Mouse (Mus musculus) gonadal fat pad, adult 2 months (tissue): Measurements from ENCODE around the gene Tll2. TPM values are rescaled to one million over a fixed set of nuclear protein-coding genes. Genes with fewer than 3 reads are reported as not detected.

Source experiments
- DNase-seq: peaks from one replicate; pipeline ENCODE4 v3.0.0-alpha.2; 2012; ENCODE audit warnings: low read depth
- polyA plus RNA-seq: library from polyadenylated mRNA; depleted of rRNA; stranded (reverse); fragments of >200 nt; gene quantifications from 2 replicates; pipeline ENCODE4 v1.2.3, GENCODE M21; 2012; rRNA removed

Gene Tll2
- polyA plus RNA-seq, result 0.06 and 0.42 TPM in 2 replicates

DNA sequence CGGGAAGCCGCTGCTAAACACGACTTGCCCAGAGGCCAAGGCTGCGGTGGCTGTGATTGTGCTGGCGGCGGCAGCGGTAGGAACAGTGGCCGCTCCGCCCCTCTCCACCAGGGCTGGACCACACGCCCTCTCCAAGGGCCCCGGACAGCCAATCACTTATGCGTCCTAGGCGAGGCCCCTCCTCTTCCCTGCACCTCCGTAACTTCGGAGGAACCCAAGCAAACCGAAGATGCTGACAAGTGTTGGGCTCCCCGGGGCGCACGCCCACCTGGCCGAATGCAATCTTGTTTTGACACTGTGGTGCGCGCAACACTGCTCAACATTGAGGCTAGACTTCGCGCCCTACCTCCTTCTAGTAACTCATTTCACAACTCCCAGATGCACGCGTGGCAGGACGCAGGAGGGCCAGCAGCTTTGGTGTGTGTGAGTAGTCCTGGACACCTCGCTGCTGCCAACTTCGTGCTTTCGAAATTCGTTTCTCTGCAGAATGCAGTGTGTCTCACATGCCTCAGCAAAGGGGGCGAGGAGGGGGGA is at the start of gene Tll2:
Gene Tll2, minus strand, starts transcription at position 25 of the 534 bp plus-strand sequence.
- DNase-seq, result no peak

DNA sequence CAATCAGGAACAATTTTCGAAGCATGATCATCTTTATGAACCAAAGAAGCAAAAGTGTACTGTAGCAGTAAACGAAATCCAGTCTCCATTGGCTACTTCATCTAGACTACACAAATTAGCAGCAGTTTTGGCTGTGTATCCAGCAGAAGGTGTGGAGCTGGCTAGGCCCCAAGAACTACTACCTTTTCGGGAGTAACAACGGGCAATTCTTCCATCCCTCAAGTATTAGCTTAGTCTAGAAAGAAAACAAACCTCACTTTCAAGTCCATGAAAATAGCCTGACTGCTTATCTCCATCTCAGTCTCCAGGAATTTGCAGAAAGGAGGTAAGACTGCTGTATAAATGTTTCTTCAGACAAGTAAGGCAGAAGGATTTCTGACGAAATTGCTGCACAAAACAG is 47.9 kb upstream of the Tll2 start:
- no peak for DNase-seq

DNA sequence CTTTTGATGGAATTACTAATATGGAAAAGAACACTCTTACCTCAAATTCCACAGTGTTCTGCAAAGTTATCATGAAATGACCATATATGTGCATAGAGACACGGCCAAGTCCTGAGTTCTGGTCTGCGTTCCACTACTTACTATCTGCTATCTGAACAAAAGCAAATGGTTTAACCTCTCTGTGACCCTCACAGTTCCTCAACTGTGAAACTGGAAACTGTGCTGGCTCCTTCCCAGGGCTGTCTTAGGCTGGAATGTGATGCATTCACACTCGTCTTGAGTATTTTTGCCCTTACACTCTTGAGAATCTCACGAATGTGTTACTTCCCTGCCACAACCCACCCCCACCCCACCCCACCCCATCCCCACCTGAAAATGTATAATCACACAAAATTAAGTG is 42.3 kb upstream of the Tll2 start:
- DNase-seq, result no peak

DNA sequence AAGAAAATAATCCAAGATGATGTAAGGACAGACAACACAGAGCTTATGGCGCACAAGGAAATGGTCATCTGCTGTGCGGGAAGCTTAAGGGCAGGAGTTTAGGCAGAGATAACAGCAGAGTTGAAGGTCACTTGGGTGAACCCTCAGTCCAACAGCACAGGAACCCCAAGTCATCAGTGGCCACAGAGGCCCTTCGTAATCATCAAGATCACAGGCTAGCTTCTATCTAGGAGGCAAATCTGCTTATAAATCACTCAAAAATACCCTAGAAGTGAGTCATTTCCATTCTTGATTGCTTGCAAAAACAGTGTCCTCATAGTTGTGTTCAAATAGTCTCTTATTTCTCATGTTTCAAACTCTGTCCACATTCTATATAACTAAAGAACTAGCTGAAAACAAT is 41.6 kb upstream of the Tll2 start:
- DNase-seq, result no peak

DNA sequence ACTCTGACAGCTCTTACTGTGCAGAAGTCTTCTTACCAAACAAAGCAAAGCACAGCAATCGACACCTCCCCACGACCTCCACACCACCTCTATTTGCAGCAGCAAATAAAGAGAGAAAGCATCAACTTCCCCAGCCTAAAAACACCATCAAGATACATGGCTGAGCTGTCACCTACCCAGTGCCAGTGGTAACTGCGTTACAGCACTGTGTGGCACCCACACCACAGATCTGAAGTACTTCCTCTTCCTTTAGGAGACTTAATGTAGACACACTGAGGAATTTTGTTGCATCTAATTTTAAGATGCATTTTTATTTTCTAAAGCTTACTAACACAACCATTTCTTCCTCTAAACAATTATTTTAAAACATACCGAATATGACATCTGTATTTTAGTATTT is 39.6 kb upstream of the Tll2 start:
- DNase-seq, result no peak

DNA sequence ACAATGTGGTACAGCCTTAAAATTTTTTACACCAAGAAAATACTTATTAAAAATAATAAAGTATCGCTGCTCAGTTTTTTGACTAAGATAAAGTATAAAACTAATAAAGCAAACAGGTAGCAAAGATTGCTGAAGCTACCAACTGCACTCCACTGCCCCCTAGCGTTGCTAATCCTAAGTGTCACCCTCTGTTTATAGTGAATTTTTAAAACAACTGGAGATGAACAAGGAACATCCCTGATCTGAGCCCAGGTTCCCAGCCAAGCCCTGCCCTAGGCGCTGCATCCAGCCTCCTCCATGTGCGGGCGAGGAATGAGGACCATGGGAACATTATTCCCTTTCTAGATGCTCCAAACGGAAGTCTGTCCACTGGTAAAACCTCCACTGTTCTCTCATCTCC is 37.9 kb upstream of the Tll2 start:
- no peak for DNase-seq

DNA sequence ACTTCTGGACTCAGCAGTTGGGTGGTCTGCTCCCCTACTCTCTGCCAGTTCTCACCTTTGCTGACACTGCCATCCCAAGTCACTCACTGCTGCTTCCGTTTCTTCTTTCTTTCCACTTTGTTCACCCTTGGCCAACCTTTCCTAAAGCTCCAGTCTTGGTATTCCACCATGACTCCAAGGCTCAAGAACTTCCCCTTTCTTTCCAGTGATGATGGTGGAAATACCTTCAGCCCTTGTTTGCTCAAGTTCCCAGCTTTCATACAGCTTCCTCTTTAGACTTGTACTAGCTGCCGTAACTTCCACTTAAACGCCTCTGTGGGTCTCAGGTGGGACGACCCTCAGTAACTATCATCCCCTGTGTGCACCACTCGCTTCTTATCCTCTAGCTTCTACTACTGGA is 35.4 kb upstream of the Tll2 start:
- no peak for DNase-seq

DNA sequence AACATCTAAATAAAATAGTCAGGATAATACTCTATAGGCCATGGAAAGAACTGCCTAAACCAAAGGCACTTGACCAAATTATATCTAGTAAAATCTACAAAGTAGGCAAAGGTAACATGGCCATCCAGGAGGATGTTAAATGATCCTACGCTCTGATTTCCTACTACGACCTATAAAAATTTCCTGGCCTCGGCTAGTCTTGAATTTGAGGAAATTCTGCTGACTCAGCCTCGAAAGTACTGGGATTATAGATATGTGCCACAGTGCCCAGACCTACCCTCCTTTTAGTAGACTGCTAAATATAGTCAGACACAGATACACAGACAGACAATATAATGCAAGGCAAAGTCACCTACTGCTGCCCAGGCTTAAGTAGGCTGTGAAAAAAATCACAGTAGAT is 27.1 kb upstream of the Tll2 start:
- no peak for DNase-seq

DNA sequence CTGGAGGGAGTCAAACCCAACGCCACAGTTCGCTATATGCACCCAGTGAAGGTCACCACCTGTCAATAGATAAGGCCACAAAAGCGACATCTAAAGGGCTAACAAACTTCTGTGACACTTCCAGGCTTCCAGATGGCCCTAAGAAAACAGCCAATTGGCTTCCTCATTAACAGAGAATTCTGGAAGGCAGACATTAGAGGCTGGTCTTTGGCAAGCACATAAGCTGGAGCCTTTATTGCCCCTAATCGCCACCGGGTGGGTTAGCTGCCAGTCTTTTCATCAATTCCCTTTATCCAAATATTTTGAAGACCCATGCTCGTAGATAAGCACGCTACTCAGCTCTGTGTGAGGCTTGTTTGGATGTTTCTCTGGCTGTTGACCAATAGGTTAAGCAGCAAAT is 1.7 kb upstream of the Tll2 start:
- DNase-seq, result no peak

DNA sequence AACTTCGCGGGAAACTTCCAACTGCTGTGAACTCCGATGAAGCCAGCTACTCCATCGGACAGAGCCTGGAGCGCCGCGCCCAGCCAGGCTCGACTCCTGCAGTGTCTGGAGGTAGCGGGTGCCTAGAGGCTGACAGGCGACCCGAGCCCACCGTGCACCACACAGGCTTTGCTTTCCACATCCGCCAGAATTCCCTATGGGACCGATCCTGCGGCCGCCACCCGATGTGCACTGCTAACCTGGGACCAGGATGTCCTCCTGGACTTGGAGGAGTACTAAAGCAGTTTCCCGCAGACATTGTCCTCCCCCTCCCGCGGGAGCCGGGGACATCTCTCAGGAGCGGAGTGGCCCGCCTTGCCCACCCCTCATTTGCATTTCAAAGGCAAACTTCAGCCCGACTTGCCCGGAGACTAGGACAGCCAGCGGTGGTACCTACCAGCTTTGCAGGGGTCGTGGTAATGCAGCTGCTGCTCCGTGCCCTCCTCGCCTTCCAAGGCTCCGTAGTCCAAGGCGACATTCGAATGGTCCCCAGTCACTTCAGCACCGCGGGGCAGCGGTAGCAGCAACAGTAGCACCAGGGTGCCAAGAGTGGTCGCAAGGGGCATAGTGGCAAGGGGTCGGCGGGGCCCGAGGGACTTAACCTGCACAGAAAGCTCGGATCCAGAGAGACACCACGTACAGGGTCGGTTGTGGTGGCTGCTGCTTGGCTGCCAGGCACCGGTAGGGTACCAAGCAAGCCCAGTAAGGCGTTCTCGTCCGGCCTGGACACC is 409 bp downstream of the Tll2 start:
- no peak for DNase-seq

DNA sequence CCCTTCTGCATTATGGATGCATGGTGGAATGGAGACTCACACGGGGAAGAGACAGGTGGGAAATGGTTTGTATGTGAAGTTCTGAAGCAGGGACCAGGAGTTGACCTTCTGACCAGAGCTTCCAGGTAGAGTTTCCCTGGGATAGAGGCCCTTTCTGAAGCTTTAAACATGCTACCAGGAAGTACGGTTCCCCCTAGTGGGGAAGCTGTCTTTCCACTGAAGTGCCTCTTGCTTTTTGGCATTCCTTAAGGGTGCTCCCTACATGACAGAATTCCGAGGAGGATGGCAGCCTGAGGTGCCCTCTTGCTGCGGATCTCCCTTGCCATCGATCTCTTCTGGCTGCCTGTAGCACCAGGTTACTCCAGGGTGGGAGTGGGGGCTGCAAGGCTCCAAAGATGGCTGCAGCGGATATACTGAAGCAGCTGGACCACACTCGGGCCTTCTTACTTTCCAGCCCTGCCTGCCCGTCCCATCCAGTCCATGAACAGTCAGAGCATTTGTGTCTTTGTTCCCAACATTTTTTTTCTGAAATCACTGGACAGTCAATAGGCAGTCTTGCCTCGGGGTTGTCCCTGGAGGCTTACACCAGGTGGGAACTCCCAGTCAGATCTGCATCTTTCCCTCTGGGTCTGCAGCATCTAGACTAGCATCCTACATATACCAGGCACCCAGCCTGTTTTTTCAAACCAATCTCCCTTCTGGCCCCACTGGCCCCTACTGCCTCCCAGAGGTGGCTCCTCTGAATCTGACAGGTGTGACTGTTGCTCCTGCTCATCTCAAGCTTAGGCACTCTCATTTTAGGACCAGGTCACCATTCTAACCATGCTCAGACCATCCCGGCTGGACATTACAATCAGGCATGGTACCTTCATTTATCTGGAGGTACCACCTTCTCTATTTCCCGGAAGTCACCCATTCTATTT is 2.2 kb downstream of the Tll2 start:
- DNase-seq, result no peak

DNA sequence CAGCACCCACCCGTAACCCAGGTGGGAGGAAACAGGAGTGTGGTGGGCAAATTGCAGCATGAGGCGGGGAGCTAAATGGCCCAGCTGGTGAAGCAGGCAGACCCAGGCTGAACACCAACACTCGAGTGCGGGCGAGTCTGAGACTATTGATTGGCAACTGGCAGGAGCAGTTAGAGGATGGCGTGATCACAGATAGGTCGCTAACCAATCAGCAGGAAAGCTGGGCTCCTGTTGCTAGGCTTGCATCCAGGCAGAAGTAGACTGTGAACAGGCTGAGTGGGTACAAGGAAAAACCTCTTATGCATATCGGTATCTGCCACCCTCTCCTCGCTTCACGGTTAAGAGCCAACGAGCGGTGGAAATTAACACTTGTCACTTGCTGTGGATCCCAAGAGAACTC is 9.0 kb downstream of the Tll2 start:
- DNase-seq, result no peak

DNA sequence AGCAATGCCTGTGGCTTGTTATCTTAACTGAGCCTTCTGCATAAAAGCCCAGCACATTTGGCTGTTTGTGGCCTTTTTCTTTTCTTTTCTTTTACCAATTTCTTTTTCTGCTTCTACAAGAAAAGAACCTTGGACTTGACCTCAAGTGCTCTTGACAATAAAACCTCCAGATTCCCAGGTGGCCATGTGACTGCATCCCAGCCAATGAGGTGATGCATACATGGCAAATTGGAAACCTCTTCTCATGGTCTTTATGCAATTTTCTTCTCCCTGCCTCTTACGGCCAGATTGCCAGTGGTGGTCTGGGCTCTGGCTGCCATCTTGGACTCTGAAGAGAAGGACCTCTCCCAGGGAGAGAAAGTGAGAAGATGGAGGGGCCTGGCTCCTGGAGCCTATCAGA is 13.3 kb downstream of the Tll2 start:
- DNase-seq, result no peak

DNA sequence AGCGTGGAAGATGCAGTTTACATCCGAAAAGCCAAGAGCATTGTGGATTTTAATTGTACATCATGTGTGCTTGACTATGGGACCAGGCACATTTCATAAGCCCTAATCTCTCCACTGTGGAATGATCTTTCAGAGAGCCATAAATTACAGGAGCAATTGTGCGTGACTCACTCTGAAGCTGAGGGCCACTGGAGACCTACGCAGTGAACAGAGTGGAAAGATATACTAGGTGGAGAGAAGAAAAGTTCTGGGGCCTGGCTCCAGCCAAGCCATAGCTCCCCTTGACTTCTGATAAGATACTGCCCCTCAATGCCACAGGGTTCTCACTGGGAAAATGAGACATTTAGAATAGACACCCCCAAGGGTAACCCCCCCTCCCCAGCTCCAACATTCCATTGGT is 13.7 kb downstream of the Tll2 start:
- no peak for DNase-seq

DNA sequence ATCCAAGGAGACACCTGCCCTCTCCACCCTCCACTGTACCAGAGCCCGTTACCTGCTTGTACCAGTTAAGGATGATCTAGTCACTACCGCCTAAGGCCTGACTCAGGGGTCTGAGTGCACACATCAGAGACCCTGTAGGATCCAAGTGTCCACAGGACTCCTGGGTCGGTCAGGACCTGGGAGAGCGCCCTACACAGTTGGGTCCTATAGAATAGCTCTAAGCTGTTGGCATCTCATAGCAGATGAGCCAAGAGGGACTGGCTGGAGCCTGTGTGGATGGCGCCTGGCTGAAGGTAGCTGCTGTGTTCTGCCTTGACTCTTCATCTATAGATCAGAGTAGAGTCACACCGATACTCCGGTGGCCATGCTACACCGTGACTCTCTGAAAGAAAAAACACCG is 14.9 kb downstream of the Tll2 start:
- DNase-seq, result no peak

DNA sequence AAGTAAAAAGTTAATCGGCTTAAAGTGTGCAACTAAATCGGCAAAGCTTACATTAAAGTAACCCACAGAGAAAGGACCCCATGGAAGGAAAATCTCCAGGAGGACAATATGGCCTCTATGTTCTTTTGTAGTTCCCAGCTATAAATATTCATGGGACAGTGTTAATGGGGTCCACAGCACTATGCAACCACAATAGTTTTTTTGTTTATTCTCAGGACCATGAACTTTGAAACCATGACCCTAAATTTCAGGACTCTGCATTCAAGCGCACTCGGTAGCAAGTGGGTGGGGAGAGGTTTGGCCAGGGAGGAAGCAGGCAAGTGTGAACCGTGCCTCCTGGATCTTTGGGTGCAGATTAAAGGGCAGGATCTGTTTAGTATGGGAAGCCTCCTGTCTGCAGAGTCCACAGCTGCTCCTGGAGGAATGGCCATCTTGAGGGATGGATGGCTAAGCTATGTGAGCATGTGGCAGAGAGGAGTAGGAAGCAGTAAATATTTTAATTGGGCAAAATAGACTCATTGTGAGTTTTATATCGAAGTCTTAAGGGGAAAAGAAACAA is 15.7 kb downstream of the Tll2 start:
- DNase-seq, result no peak

DNA sequence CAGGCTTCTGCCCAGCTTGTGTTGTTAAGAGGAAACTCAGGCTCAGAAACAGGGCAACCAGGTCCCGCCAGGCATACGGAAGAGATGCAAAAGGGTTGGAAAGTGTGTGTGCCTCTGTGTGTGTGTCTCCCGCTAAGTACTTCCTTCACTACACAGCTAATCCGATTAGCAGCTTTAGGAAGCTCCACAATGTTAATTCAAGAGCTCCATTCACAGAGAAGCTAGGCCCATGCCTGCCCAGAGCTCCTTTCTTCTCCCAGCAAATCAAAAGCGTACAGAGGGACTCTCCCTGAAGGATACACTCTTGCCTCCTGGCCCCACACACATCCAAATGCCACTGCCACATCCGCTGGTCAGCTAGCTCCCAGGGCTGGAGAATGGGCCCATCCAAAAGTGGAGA is 29.3 kb downstream of the Tll2 start:
- DNase-seq, result no peak

DNA sequence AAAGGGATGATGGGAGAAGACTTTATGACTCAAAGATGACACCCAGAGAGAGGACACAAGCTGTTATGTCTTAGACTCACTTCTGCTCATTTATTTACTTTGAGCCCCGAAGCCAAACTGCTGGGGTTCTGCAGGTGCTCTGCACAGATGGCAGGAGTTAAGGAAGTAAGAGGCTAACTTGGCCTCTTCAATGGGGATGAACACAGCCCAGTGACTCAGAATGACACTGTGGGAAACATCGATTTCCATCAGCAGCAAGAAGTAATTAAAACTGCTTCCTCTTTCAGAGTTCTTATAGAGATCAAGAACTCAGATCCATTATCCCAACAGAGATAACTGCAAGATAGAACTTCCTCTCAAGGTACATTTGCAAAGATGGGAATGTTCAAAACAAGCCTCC is 29.8 kb downstream of the Tll2 start:
- no peak for DNase-seq

DNA sequence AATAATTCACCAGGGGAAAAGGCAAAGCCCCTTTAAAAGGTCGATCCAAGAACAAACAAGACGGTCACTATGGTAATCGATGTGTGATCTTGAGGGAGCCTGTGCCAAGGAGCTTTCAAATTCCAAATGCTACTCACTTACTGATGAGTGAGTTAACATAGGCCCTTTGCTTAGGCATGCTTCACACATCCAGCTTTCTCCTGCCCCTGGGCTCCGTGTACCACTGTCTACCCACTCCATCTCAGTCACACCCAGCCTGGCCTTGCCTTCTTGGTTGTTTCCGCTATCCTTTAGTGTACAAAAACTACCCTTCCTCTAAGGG is 40.8 kb downstream of the Tll2 start:
- no peak for DNase-seq

DNA sequence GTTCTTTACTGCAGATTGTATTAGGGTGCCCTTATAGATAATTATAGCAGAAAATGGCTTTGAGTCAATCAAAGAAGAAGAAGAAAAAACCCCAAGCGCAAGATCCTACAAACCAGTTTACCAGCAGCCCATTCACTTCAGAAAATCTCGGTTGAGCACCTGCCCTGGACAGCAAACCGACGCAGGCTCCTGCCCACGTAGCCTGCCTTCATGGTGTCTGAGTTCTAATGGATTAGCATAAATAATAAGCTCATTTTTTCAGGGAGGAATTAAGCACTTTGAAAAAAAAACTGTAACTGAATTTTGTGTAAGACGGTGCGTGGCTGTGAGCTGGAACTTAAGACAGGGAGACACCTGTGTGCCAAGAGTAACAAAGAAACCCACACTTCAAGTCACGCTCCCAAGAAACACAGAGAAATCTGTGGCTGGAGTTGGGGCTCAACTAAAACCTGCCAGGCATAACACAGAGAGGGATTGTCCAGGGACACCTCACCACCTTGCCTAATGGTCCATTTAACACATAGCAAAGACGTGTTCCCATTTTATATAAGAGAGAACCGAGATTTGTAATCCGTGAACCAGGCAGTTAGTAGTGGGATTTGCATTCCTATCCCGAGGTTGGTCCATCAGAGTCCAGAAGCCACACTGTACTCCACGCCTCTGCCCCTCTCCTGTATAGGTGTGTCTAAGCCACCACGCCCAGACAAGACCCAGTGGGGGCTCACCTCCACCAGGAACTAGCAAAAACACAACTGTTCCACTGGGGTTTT is 41.3 kb downstream of the Tll2 start:
- no peak for DNase-seq

DNA sequence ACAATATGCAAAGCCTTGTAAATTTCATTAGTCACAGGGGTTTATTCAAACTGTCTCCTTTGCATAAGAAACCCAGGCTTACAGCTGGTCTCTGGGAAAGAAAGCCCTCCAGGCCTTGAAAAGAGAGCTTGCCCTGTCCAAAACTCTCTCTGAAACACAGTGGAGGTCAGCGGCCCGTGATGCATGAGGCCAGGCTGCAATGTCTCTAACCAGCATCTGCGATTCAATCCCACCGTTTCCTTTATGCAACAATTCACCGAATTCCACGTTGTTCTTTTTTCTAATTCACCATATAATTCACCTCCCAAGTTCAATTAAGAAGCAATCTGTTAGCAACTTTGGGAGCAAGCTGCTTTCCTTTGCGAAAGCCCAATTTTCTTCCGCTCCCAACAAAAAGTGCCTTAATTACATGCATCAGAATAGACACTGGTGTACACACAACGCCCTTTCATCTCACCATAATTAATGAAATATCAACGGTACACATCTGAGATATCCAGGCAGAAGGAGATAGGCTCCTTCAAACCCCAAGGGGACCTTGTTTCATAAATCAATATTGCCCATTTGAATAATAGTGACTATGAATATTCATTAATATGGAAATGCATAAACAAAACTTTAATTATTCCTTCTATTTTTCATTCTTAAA is 42.1 kb downstream of the Tll2 start:
- DNase-seq, result no peak
